Mouse (Mus musculus) thymus, postnatal 14 days (tissue): ENCODE measurements around the gene Ppm1h.

Source experiments
- DNase-seq: peaks from one replicate; pipeline ENCODE4 v3.0.0; 2021

Gene Ppm1h

GRCm38 (mm10) chr10:122747151-122747925 lies 68.8 kb downstream of the Ppm1h start:
- no peak for DNase-seq

DNA sequence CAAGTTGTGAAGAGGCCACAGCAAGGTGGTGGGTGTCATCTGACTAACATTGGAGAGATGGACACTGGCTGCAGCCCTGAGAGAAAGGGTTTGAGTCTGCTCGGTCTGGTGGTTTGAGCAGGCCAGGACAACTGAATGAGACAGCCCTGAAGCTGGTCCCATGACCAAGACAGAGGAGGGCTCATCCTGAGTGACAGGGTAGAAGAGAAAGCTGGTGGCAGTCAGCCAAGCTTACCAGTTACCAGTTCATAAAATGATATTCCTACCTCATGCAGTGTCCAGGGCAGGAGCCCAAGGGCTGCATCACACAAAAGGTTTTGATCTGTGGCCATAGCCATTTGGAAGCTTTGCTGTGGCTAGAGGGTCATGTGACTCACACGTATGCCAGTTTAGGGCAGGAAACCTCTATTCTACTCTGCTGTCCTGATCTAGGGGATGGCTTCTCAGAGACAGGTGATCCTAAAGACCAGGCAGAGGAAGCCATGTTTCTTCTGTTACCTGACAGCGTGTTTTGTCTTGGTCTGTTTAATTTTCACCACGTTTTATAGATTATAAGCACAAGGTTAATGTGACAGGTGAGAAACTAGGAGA lies 69.9 kb downstream of the Ppm1h start:
- DNase-seq = no peak

- no peak for DNase-seq
Measured at GRCm38 (mm10) chr10:122749071-122749470, 70.5 kb downstream of the Ppm1h start.

DNA sequence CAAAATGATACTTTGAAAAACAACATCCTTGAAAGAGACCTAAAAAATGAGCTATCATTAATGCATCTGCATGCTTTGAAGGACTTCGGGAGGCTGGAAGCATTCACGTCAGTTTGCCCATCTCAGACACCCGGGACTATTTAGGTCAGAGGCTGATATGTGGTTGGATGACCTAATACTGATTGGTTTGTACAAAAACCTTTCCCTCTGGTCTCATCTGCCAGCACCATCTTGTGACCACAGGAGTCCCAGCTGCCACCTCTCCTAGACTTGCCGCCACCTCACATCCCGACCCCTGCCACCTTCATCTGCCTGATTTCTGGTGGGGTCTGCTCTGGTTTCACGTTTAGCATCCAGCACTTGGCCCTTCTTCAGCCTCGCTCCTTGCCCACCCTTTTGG lies 71.3 kb downstream of the Ppm1h start:
- no peak for DNase-seq

GRCm38 (mm10) chr10:122752950-122753923 lies 74.7 kb downstream of the Ppm1h start:
- DNase-seq = no peak

GRCm38 (mm10) chr10:122753924-122754307 lies 75.4 kb downstream of the Ppm1h start:
- DNase-seq = no peak

DNA sequence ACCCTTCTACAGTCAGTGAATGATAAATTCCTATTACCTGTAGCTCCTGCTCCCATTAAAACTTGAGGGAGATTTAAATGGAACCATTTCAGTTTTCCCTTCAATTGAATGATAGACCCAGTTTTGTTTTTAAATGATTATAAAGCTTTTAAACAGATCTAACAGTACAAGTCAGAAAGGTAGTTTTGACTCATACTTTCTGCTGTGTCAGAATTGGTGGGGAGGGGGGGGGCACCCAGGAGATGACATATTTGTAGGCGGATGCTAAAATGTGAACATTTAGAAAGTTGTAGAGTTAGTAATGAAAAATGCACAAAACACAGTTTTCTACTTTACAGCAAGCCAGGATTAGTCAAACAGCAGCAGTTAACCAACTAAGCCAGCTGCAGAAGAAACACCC lies 76.4 kb downstream of the Ppm1h start:
- DNase-seq = no peak

GRCm38 (mm10) chr10:122756879-122757530 lies 78.4 kb downstream of the Ppm1h start:
- no peak for DNase-seq

DNA sequence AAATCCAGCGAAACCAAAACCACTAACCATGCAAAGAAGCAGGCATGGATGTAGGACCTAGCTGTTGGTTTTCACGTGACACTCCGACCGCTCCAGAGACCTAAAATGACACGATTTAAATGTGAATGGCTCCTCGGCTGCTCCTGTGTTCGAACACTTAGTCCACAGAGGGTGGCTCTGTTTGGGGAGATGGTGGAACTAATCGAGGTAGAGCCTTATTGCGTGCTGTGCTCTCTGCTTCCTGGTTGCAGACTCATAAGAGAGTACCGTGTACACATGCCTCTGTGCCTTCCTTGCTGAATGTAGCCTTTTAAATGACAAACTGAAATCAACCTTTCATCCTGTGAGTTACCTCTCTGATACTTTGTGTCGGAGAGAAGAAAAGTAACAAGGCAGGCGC lies 79.2 kb downstream of the Ppm1h start:
- DNase-seq = peak; percentile 61

DNA sequence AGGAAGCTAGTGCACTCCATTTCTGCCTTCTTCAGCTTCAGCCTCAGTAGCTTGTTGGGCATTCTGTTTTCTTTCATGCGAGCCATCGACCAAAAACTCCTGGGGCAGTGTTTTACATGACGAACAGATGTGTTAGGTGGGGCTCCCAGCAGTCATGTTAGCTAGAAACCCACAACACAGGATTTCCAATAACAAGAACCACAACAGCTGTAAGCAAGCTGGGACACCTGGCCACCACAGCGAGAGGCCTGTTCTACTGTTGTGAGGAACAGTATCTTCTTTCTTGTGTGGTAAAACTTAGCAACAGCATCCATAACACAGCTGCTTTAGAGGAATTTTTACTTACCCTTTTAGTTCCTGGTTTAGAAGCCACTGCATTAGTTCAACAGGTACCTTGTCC lies 79.8 kb downstream of the Ppm1h start:
- DNase-seq = peak; percentile 84

- DNase-seq = no peak
Measured at GRCm38 (mm10) chr10:122759729-122760128, 81.2 kb downstream of the Ppm1h start.

GRCm38 (mm10) chr10:122760469-122761307 lies 82.1 kb downstream of the Ppm1h start:
- DNase-seq = peak; percentile 65

DNA sequence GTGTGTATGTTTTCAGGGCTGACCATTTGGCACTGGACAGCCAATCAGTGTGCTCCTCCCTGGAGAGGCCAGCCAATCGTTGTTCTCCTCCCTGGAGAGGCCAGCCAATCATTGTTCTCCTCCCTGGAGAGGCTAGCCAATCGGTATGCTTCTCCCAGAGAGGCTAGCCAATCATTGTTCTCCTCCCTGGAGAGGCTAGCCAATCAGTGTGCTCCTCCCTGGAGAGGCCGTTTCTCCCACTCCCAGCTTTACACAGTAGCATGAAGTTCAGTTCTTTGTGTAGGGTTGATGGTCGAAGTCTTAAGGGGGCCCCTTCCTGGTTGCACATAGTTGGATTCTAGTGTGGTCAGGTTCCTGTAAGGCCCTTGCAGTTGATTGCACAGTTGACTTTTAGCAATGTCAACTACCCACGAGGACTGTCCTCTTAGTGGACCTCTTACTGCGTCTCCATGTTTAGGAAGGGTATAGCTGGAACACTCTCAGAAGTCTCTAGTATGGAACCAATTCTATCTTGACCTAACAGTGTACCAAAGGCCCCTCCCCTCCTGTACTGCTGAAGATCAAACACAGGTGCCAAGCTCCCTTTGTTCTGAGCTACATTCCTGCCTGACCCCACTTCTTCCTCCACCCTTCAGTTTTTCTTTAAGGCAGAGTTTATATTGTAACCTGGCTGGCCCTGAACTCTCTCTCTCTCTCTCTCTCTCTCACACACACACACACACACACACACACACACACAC lies 84.4 kb downstream of the Ppm1h start:
- no peak for DNase-seq

DNA sequence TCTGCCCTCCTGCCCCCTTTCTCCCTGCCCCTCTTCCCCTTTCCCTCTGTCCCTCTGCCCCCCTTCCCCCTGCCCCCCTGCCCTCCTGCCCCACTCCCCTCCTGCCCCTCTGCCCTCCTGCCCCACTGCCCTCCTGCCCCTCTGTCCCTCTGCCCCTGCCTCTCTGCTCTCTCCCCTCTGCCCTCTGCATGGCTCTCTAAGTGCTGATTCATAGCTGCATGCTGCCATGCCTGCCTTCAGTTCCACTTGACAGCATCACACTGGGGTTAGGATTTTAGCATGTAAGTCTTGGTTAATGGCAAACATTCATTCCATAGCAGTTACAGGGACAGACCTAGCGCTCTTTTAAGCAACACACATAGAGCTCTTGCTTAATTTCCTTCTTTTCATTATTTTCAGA lies 85.0 kb downstream of the Ppm1h start:
- DNase-seq = no peak

- no peak for DNase-seq
Measured at GRCm38 (mm10) chr10:122764653-122765052, 86.1 kb downstream of the Ppm1h start.

DNA sequence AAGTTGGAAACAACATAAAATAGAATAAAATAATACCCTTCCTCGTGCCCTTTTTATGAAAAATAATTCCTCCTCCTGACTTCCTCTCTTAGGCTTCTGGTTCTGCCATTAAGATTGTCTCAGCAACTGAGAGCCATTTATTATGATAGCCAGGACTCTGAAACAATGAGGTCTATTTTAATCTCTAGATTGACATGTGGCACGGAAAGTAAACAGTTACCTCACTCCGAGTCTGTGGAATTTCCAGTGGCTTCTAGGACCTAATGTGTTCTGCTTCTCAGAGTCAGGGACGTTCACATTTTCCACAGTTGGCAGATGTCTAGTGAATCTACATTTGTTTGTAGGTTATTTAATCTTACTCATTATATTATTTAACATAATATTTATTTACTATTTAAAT lies 87.0 kb downstream of the Ppm1h start:
- no peak for DNase-seq

- DNase-seq = no peak
Measured at GRCm38 (mm10) chr10:122765992-122766391, 87.4 kb downstream of the Ppm1h start.

GRCm38 (mm10) chr10:122768204-122768892 lies 89.8 kb downstream of the Ppm1h start:
- no peak for DNase-seq

DNA sequence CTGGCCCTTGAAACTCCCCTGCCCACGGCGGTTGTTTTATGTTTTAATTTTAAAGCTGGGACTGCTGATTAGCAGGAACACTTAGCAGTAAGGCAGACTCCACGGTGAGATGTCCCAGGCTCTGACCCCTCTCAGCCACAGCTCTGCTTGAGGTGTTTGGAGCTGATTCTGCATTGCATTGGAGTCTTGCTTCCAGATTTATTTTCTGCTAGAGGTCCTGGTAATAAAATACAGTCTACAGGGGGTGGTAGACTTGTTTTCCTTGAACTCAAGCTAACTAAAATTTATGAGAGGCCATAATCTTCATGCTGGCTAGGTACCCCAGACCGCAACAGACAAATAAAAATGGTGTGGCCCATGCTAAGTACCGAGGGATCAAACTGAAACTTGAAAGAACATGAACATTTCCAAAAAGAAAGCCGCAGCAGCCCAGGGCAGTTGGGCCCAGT lies 90.4 kb downstream of the Ppm1h start:
- no peak for DNase-seq

GRCm38 (mm10) chr10:122770337-122770736 lies 91.8 kb downstream of the Ppm1h start:
- no peak for DNase-seq

DNA sequence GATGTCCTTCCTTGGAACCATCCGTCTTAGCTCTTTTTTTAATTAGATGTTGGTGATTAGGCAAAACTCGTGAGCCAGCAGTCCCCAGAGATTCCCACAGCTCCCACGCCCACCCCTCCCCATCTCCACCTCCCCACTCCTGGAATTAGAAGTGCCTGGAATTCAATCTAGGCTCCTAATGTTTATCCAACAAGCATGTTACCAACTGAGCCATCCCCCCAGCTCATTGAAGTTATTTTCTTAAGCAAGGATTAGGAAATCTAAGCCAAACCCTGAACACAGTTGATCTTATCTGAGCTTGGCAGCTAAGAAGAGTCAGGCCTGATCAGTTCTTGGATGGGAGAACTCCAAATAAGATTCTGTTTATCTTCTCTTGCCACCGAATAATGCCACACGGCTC lies 92.4 kb downstream of the Ppm1h start:
- DNase-seq = no peak
